Mouse (Mus musculus): ENCODE results near the gene Vmn1r218.
"Not testable (repeated sequence)": the region's sequence is repeated elsewhere in the genome, so short reads cannot be mapped to it uniquely, and the experiment has no call there.

The Vmn1r218 gene

GRCm38 (mm10) chr13:23133099-23133498, at the start of gene Vmn1r218:
TSS of gene Vmn1r218 (plus strand) at chr13:23133155.
- DNase-seq (ENCODE audit: low read depth, low spot score) = peak; percentile 10

DNA sequence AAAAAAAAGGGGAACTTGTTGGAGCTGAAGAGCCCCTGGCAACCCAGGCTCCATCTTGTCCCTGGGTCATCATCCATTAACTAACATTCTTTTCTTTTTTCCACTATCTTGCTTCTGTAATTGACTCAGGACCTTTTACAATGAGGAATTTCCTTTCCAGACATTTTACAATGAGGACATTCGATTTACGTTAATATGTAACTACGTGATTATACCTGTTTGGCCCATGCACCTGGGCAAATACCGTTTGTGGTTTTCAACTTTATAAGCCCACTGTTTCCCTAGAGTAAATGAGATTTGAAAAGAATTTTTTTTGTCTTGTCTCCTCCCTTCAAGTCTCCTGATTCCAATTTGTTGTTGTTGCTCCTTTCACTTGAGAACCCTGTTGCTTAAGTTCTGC, 38.6 kb upstream of the Vmn1r218 start:
- DNase-seq (ENCODE audit: low read depth, low spot score) = no peak

GRCm38 (mm10) chr13:23118126-23118525, 14.8 kb upstream of the Vmn1r218 start, which contains the start of gene Vmn1r217:
TSS of gene Vmn1r217 (minus strand) at chr13:23118226.
- not testable (repeated sequence) for DNase-seq (ENCODE audit: low read depth, low spot score)

DNA sequence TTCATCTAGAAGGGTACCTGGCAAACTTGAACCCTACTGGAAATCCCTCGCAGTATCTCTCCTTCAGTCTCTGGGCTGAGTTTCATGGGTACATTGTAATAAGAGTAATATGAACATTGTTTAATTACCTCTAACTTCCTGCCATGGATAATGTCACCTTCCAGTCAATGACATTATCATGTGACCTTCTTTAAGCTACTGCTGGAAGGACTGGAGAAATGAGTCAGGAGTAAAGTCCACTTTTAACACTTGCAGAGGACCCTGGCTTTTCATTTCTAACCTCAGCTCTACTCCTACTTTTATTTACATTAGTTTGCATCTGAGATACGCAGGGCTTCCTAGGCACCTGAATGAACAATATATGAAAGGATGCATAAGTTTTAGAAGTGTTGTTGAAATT, 12.3 kb upstream of the Vmn1r218 start:
- no peak for DNase-seq (ENCODE audit: low read depth, low spot score)

DNA sequence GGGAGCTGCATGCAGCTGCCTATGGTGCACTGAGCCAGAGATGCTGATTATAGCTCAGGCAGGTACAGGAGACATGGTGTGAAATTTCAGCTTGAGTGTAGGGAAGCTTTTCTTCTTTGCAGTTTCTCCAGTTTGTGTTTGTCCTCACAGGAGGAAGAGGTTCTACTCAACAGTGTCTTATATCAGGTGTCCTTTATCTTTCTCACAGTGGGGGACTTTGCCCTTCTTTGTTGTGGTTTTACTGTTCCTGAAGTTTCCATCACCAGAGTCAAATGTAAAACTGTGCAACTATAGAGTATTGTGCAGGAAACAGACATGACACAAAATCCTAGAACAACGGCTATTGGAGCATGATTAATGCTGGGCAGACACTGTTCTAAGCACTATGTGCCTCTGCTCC, 546 bp downstream of the Vmn1r218 start:
- DNase-seq (ENCODE audit: low read depth, low spot score) = peak; percentile 4

DNA sequence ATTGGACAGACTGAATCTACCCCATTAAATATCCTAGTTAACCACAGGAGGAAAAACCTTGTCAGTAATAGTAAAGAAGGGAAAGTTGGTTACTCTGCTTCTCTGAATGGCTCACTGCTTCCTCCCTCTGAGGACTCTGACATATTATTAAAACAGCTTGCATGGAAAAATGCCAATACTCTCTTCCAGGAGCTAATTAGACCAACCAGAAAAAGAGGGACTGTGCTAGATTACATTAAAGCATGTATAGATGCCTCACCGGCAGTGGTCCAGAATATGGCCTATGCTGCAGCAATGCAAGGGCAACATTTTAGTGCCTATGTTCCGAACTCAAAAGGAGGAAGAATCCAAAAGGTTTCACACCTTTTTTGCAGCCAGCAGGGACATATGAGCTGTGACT, 5.9 kb downstream of the Vmn1r218 start:
- peak; percentile 8 for DNase-seq (ENCODE audit: low read depth, low spot score)

GRCm38 (mm10) chr13:23157848-23158247, 24.9 kb downstream of the Vmn1r218 start:
- DNase-seq (ENCODE audit: low read depth, low spot score) = no peak

GRCm38 (mm10) chr13:23159012-23159411, 26.1 kb downstream of the Vmn1r218 start, which contains the start of gene Vmn1r219:
TSS of gene Vmn1r219 (plus strand) at chr13:23159312.
- DNase-seq (ENCODE audit: low read depth, low spot score) = no peak

GRCm38 (mm10) chr13:23166471-23166870, 33.5 kb downstream of the Vmn1r218 start:
- not testable (repeated sequence) for DNase-seq (ENCODE audit: low read depth, low spot score)

DNA sequence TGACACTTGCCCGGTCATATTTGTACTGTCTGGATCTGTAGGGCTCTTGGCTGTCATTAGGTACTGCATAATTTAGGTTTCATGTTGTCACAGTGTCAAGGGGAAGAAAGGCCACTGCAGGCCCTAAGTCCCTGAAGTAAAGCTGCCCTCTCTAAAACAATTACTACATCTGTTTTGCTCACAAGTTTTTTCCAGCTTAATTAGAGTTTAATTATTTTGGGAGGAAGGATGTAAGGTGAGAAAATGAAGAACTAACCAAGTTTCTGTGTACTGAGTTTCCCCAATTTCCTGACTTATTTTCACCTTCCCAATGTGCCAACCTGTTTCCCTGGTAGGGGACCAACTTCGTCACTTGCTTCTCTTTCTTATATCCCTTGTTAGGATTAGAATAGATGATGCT, 54.9 kb downstream of the Vmn1r218 start, which contains the start of gene Vmn1r220:
Gene Vmn1r220 (minus strand): TSS at position 101 of the 400 bp plus-strand sequence.
- no peak for DNase-seq (ENCODE audit: low read depth, low spot score)

Measured in brain, adult 2 months (tissue).